Mouse (Mus musculus) neural tube, embryonic 15.5 days (tissue): ENCODE results near the gene Tars. TPM values are rescaled to one million over a fixed set of nuclear protein-coding genes. Genes with fewer than 3 reads are reported as not detected.

ENCODE experiments used
- ATAC-seq: fragments of 200-750 bp; cut with Nextera tagmentation; 2 replicates; pipeline ENCODE4 v1.8.0; 2017; ENCODE audit warnings: mild to moderate bottlenecking, moderate TSS enrichment, moderate library complexity; ENCODE audit not compliant: low FRiP score
- H3K27ac ChIP-seq: fragments of 300-500 bp; sonication (generic); replicated peaks from 2 replicates; pipeline ENCODE4 v1.5.1; 2015; ENCODE audit warnings: mild to moderate bottlenecking, inconsistent platforms
- H3K27me3 ChIP-seq: fragments of 300-500 bp; sonication (generic); replicated peaks from 2 replicates; pipeline ENCODE4 v1.6.1; 2015; ENCODE audit warnings: inconsistent platforms
- H3K36me3 ChIP-seq: fragments of 300-500 bp; sonication (generic); 2 replicates; pipeline ENCODE4 v1.6.1; 2015; ENCODE audit warnings: inconsistent platforms
- H3K4me1 ChIP-seq: fragments of 300-500 bp; sonication (generic); 2 replicates; pipeline ENCODE4 v1.6.1; 2015; ENCODE audit warnings: inconsistent platforms
- H3K4me2 ChIP-seq: fragments of 300-500 bp; sonication (generic); 2 replicates; pipeline ENCODE4 v1.6.1; 2015; ENCODE audit warnings: inconsistent platforms, mild to moderate bottlenecking, moderate library complexity
- H3K4me3 ChIP-seq: fragments of 300-500 bp; sonication (generic); replicated peaks from 2 replicates; pipeline ENCODE4 v1.5.1; 2015; ENCODE audit warnings: mild to moderate bottlenecking, inconsistent platforms
- H3K9ac ChIP-seq: fragments of 300-500 bp; sonication (generic); replicated peaks from 2 replicates; pipeline ENCODE4 v1.6.1; 2015; ENCODE audit warnings: mild to moderate bottlenecking, inconsistent platforms
- H3K9me3 ChIP-seq: fragments of 300-500 bp; sonication (generic); replicated peaks from 2 replicates; pipeline ENCODE4 v1.6.1; 2016; ENCODE audit warnings: inconsistent platforms
- WGBS: fragments of 180-500 bp; shearing (Covaris S2); methylation state at CpG from one replicate; pipeline ENCODE4 v1.1.7; 2015; ENCODE audit warnings: mixed read lengths; 5-methylcytosine and 5-hydroxymethylcytosine counted together
- polyA plus RNA-seq: library from polyadenylated mRNA; unstranded; fragments of >200 nt; fragmentation: Nextera tagmentation; extraction: Ambion mirVana; gene quantifications from 2 replicates; pipeline ENCODE4 v1.2.1, GENCODE M21; 2015

The Tars gene
- polyA plus RNA-seq, 1 experiment from 2014 or later, result 41.1 TPM

- no peak overlapping the region for H3K9ac ChIP-seq
- WGBS, result 87% methylated on average over 6 of the region's 6 CpGs
- H3K9me3 ChIP-seq, result no peaks in the 10 kb centered on the region
- no peak overlapping the region for H3K4me2 ChIP-seq
- peaks cover 26% of the 10 kb centered on the region for H3K4me1 ChIP-seq
- H3K27ac ChIP-seq, result no peak overlapping the region
- H3K4me3 ChIP-seq, result no peak overlapping the region
- H3K36me3 ChIP-seq, result peaks cover 45% of the 10 kb centered on the region
- H3K27me3 ChIP-seq, result no peaks in the 10 kb centered on the region
- ATAC-seq, result no peak
Measured at GRCm38 (mm10) chr15:11396421-11396820, 3.0 kb downstream of the Tars start.

- Histone ChIP-seq H3K27me3 (no peaks in the 10 kb centered on the region), H3K9me3 (no peaks in the 10 kb centered on the region), H3K36me3 (peaks cover 77% of the 10 kb centered on the region), H3K4me3 (no peak overlapping the region), H3K4me2 (no peak overlapping the region), H3K4me1 (peaks cover 11% of the 10 kb centered on the region), H3K27ac (no peak overlapping the region), H3K9ac (no peak overlapping the region)
- 95% methylated on average over 16 of the region's 16 CpGs for WGBS
- ATAC-seq, result no peak
Measured at GRCm38 (mm10) chr15:11392903-11393302, 6.6 kb downstream of the Tars start.

DNA sequence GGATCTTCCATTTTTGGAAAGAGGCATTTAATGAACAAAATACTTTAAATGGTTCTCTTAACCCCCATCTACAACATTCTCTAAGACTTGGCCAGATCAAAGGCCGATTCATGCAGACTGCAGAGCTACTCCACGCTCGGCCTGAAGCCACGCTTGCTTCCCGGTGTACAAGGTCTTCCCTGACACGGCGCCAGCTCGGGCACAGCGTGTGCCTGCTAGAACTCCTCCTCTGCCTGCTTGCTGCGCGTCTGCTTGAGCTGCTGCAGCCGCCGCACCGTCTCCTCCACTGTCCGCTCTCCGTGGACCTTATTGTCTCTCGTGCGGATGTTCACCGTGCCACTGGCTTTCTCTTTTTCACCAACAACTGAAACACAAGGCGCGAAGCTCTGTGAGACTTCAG lies 15.7 kb downstream of the Tars start:
- 0 out of 2 replicates have a peak, but pooled peaks cover 4% of the 10 kb centered on the region for H3K4me1 ChIP-seq
- peaks cover 56% of the 10 kb centered on the region for H3K36me3 ChIP-seq
- H3K4me2 ChIP-seq, result no peak overlapping the region
- H3K27me3 ChIP-seq, result no peaks in the 10 kb centered on the region
- no peak overlapping the region for H3K9ac ChIP-seq
- no peaks in the 10 kb centered on the region for H3K9me3 ChIP-seq
- no peak overlapping the region for H3K27ac ChIP-seq
- no peak overlapping the region for H3K4me3 ChIP-seq
- 97% methylated on average over 21 of the region's 21 CpGs for WGBS
- no peak for ATAC-seq

GRCm38 (mm10) chr15:11382585-11382984 lies 16.9 kb downstream of the Tars start:
- H3K9ac ChIP-seq, result no peak overlapping the region
- no peak overlapping the region for H3K27ac ChIP-seq
- no peaks in the 10 kb centered on the region for H3K9me3 ChIP-seq
- no peak overlapping the region for H3K4me3 ChIP-seq
- H3K27me3 ChIP-seq, result no peaks in the 10 kb centered on the region
- WGBS, result 85% methylated on average over 12 of the region's 12 CpGs
- ATAC-seq, result no peak
- H3K36me3 ChIP-seq, result peaks cover 46% of the 10 kb centered on the region
- H3K4me1 ChIP-seq, result 0 out of 2 replicates have a peak, but pooled peaks cover 4% of the 10 kb centered on the region
- H3K4me2 ChIP-seq, result no peak overlapping the region

DNA sequence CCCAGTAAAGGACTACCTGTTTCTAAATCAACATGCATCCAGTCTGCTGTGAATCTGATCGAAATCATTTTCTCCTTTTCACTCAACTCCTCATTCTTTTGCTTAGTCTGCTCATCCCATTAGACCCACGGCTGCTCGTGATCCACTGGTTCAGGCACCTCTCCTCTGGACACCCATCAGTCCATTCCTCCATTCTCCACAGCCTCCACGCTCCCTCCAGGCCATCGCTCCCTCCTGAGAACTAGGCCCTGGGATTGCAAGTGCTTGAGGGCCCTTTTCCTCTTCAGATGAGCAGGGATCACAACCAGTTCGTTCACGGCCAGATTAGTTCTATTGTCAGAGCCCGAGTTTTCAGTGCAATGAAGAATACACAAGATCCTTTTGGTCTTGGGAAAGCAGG lies 18.8 kb downstream of the Tars start:
- no peak for ATAC-seq
- 0 out of 2 replicates have a peak, but pooled peaks cover 4% of the 10 kb centered on the region for H3K4me1 ChIP-seq
- H3K27me3 ChIP-seq, result no peaks in the 10 kb centered on the region
- no peak overlapping the region for H3K9ac ChIP-seq
- H3K4me3 ChIP-seq, result no peak overlapping the region
- H3K4me2 ChIP-seq, result no peak overlapping the region
- no peaks in the 10 kb centered on the region for H3K9me3 ChIP-seq
- 79% methylated on average over 8 of the region's 8 CpGs for WGBS
- H3K27ac ChIP-seq, result no peak overlapping the region
- H3K36me3 ChIP-seq, result peaks cover 26% of the 10 kb centered on the region

DNA sequence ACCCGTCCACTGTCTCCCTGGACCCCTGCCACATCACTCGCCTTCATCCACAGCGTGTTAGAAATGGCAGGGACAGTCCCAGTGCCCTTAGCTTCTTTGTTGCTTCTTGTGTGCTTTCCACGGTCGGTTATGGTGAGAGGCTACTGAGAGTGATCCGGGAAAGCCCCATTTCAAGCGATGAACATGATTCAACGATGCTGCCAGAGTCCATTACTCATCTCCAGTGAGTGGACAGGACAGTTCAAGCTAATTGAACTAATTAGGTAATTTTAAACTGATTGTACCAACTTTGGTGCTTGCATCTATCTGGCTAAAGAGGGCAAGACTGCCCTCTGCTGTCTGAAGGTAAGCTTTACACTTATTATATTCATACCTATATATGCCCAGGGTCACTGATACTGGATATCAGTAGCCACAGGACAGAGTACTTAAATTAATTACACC lies 19.4 kb downstream of the Tars start:
- no peak overlapping the region for H3K9ac ChIP-seq
- 42% methylated on average over 8 of the region's 8 CpGs for WGBS

DNA sequence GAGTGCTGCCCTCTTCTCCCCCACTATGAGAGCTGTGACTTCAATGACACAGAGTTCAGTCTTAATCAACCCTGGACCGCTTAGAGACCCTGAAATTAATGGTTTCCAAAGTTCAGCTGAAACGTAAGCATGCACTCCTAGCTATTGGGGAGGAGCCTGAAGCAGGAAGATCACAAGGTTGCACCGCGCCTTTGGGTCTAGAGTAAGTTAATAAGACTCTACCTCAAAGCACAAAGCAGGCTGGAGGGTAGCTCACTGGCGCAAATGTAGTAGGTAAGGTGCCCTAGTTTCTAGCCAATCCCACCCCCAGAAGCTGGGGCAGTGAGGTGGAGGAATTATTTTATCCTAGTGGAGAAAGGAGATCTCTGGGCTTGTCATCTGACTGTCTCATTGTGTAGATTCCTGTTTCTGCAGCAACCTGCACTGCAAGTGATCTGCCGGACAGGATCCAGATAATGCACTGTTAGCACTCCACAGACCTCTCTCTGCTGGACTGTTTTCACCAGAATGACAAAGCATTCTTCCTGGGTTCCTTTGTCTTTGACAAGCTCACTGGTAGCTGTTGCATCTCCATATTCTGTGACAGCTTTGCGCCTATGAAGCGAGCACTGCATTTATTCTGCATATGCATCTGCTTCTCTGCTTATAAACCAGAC lies 19.9 kb downstream of the Tars start:
- 0 out of 2 replicates have a peak, but pooled peaks have one; percentile 23 for ATAC-seq
- no peaks in the 10 kb centered on the region for H3K27me3 ChIP-seq
- H3K9me3 ChIP-seq, result no peaks in the 10 kb centered on the region
- 0 out of 2 replicates have a peak, but pooled peaks cover 4% of the 10 kb centered on the region for H3K4me1 ChIP-seq
- H3K4me2 ChIP-seq, result no peak overlapping the region
- no peak overlapping the region for H3K9ac ChIP-seq
- no peak overlapping the region for H3K27ac ChIP-seq
- H3K36me3 ChIP-seq, result peaks cover 15% of the 10 kb centered on the region
- WGBS, result 87% methylated on average over 8 of the region's 8 CpGs
- H3K4me3 ChIP-seq, result no peak overlapping the region

More for the DNA sequence above, 19.4 kb downstream of the Tars start:
- no peak overlapping the region for H3K4me2 ChIP-seq
- peak; percentile 75; the same call in 1 of the 2 replicates for ATAC-seq
- H3K27ac ChIP-seq, result no peak overlapping the region
- no peaks in the 10 kb centered on the region for H3K9me3 ChIP-seq
- no peak overlapping the region for H3K4me3 ChIP-seq
- 0 out of 2 replicates have a peak, but pooled peaks cover 4% of the 10 kb centered on the region for H3K4me1 ChIP-seq
- no peaks in the 10 kb centered on the region for H3K27me3 ChIP-seq
- H3K36me3 ChIP-seq, result peaks cover 21% of the 10 kb centered on the region

DNA sequence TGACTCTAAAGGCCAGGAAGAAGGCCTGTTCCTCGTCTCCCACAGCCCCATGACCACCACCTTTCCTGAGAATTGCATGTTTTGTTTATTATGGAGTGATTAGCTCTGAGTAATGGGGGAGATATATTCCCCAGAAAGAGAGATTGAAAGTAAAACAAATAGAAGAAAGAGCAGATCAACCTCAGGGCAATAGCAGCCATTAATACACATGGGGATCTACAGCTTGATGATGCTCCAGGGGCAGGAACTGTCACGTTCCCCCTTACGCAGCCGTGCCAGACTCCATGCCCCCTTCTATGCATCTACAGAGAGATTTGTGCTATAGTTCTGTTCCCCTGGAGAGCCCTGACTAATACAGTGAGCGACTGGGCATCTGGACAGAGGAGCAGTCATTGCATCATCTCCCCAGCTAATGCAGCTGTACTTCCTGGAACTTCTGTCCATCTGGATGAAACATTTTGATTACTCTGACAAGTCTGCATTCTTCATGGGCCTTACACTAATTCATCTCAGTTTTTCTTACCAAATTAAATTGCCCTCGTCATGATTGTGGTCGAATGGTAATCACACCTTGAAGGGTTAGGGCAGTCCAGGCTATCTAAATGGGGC lies 28.9 kb downstream of the Tars start:
- no peak overlapping the region for H3K9ac ChIP-seq
- ATAC-seq, result no peak
- H3K27me3 ChIP-seq, result no peaks in the 10 kb centered on the region
- no peaks in the 10 kb centered on the region for H3K9me3 ChIP-seq
- WGBS, result 84% methylated on average over 7 of the region's 7 CpGs
- no peaks in the 10 kb centered on the region for H3K36me3 ChIP-seq
- H3K4me1 ChIP-seq, result no peaks in the 10 kb centered on the region
- no peak overlapping the region for H3K27ac ChIP-seq
- no peak overlapping the region for H3K4me2 ChIP-seq
- H3K4me3 ChIP-seq, result no peak overlapping the region

DNA sequence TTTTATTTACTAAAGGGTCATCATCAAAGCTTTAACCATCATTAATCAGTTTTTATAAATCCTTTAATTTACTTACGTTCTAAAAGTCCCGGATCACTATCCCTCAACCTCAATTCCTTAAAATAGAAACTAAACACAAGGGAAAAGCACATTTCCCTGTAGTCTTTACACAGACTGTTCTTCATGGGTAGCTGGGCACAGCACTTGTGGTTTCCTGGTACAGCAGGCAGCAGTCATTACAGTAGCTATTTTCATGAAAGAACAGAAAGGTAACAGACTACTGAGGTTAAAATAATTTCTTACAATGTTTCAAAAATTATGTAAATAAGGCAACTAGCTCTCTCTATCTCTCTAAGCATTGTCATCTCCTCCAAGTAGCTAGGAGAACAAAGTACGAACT lies 29.9 kb downstream of the Tars start:
- 85% methylated on average over 3 of the region's 3 CpGs for WGBS
- H3K4me2 ChIP-seq, result no peak overlapping the region
- H3K4me1 ChIP-seq, result no peaks in the 10 kb centered on the region
- no peaks in the 10 kb centered on the region for H3K36me3 ChIP-seq
- no peak overlapping the region for H3K9ac ChIP-seq
- H3K27me3 ChIP-seq, result no peaks in the 10 kb centered on the region
- no peaks in the 10 kb centered on the region for H3K9me3 ChIP-seq
- no peak overlapping the region for H3K27ac ChIP-seq
- H3K4me3 ChIP-seq, result no peak overlapping the region
- no peak for ATAC-seq

DNA sequence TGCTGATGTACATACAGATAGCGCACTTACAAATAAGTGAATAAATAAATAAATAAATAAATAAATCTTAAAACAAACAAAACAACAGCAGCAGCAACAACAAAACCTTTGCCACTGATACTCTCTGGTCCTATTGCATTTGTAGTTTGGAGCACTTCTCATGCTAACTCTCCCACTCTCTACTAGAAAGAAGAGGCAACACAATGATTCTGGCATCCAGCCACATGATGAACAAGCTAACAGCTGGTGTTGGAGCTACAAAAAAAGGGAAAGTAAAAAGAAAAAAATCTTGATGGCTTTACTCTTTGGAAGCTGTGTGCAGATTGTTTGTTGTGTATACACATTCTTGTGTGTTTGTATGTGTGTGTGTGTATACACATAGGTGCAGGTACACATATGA lies 34.7 kb downstream of the Tars start:
- Histone ChIP-seq H3K4me3 (no peak overlapping the region), H3K4me2 (no peak overlapping the region), H3K27me3 (no peaks in the 10 kb centered on the region), H3K9ac (no peak overlapping the region), H3K9me3 (no peaks in the 10 kb centered on the region), H3K36me3 (no peaks in the 10 kb centered on the region), H3K27ac (no peak overlapping the region), H3K4me1 (no peaks in the 10 kb centered on the region)
- WGBS, result 97% methylated on average over 1 of the region's 1 CpGs
- no peak for ATAC-seq

- Histone ChIP-seq H3K9me3 (no peaks in the 10 kb centered on the region), H3K36me3 (no peaks in the 10 kb centered on the region), H3K9ac (no peak overlapping the region), H3K4me3 (no peak overlapping the region), H3K27me3 (no peaks in the 10 kb centered on the region), H3K4me2 (no peak overlapping the region), H3K4me1 (no peaks in the 10 kb centered on the region), H3K27ac (no peak overlapping the region)
- ATAC-seq, result no peak
- WGBS, result 30% methylated on average over 2 of the region's 2 CpGs
Measured at GRCm38 (mm10) chr15:11364112-11364511, 35.4 kb downstream of the Tars start.

GRCm38 (mm10) chr15:11361824-11362223 lies 37.6 kb downstream of the Tars start:
- no peaks in the 10 kb centered on the region for H3K4me1 ChIP-seq
- no peak overlapping the region for H3K27ac ChIP-seq
- no peak overlapping the region for H3K9ac ChIP-seq
- no peaks in the 10 kb centered on the region for H3K36me3 ChIP-seq
- H3K27me3 ChIP-seq, result no peaks in the 10 kb centered on the region
- no peak overlapping the region for H3K4me2 ChIP-seq
- no peak overlapping the region for H3K4me3 ChIP-seq
- no peak for ATAC-seq
- WGBS, result 92% methylated on average over 5 of the region's 5 CpGs
- no peaks in the 10 kb centered on the region for H3K9me3 ChIP-seq
